Mouse (Mus musculus) erythroblast, adult 5-6 weeks (primary cell): ENCODE results near the gene Pafah1b2. TPM values are rescaled to one million over a fixed set of nuclear protein-coding genes. Genes with fewer than 3 reads are reported as not detected.

Experiments used
- ATAC-seq: replicated peaks from 2 replicates; pipeline ENCODE4 v1.8.0; 2016; ENCODE audit warnings: moderate number of reproducible peaks, mild to moderate bottlenecking, moderate TSS enrichment, inconsistent platforms; ENCODE audit not compliant: poor library complexity, low FRiP score, severe bottlenecking
- total RNA-seq, 2 experiments: library from RNA; stranded (forward) in 1 of 2; stranded (reverse) in 1 of 2; fragments of 150-400 nt in 1 of 2; fragments of 200-764, 138-1000 nt in 1 of 2; gene quantifications; 2 replicates each; pipeline versions ENCODE4 v1.2.3 to v1.2.4; 2015 to 2017; ENCODE audit warnings: low replicate concordance in 2 of 2

The Pafah1b2 gene
- total RNA-seq, 2 experiments from 2014 or later, result 14.2 to 35.8 TPM

DNA sequence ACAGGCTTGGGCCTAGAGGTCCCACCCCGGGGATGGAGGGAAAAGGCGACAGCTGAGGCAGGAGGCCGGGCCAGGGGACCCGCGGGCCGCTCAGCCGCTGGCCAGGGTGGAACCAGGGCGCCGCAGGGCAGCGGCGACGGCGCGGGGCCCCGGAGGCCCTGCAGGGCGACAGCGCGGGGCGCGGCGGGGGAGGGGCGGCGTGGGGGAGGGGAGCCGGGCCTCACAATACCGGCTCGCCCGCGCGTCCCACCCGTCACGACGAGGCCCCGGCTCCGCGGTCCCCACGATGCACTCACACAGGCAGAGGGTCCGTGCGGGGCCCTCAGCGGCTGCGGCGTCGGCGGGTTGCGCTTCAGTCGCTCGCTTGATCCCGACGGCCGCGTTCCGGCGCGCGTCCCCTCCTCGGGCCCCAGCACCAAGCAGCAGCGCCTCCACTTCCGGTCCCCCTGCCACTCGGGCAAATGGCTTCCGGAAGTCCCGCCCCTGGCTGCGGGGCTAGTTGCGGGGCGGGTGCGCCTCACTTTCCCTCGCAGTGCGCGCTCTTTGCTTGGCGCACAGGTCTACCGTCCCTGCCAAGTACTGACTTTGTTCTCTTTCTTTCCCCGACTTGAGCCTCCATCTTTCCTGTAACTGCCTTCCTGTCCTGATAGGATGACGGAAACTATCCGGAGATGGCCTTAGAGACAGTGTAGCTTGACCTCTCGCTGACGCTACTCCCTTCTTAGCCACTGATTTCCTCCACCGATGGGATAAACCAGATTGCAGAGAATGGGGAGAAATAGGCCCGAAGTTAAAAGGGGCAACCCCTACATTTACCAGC, 27.9 kb downstream of the Pafah1b2 start:
- ATAC-seq, result peak; percentile 90

DNA sequence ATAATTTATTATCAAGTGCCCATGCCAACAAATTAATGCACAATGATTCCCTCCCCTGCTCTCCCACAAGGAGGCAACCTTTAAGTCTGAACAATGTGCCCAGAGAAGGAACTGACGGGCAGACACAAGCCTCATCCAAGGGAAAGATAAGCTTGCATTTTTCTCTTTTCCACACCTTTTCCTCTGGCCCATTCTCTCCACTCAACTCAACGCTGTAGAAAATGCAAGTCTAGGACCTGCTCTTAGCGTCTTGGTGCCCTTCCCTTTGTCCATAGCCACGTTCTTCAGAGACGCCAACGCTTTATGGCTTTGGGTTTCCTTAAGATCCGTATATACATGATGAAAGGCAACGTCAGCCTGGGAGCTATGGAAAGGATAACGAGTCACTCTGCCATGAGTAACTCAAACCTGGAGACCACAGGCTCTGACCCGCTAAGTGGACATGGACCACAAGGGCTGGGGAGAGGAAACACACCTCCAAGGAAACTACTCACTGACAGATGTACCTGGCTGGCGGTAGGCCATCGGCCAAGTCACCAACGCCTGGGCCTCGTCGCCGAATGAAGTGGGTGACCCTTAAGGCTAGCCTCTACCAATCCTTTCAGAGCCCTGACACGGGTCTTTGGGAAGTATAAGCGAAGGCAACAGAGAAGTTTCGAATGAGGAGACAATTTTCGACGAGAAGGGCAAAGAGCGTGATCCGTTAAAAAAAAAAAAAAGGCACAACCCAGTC, 28.6 kb downstream of the Pafah1b2 start:
- ATAC-seq, result peak; percentile 40

DNA sequence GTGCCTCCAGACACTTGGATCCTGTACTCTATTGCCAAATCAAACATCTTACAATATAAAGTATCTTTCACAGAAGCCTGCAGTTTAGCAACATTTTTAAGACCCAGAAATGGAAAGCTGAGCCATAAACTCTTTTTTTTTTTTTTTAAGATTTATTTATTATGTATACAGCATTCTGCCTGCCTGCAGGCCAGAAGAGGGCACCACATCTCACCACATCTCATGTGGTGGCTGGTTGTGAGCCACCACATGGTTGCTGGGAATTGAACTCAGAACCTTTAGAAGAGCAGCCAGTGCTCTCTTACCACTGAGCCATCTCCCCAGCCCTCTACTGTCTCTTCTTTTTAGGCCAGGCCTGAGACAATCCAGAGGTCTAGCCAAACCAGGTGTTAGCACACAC, 31.2 kb downstream of the Pafah1b2 start:
- ATAC-seq, result no peak

DNA sequence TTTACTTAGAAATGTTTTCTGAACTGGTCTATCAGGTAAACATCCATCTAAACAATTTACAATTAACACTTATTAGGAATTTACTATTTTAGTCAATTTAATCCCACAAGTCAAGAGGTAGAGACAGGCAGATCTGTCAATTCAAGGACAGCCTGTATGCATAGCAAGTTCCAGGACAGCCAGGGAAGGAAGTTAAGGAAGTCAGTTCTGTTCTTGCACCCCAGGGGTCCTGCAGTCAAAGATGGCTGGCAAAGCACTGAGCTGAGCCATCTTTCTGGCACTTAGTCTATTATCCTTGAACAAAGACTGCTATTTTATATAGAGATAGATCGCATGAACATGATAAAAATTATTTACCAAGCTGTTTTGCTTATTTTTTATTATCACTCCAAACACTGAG, 31.9 kb downstream of the Pafah1b2 start:
- ATAC-seq, result no peak

DNA sequence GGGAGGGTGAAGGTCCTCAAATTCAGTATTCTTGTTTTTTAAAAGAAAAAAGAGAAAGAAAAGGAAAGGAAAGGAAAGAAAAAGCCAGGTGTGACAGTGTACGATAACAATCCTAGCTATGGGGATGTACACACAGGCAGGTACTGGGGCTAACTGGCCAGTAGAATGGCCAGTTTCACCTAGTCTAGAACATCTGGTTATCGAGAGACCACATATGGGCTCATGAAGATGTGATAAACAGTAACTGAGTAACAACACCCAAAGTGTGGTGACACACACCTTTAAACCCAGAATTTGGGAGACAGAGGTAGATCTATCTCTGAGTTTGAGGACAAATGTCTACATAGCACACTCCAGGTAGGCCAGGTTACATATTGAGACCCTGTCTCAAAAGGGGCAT, 32.7 kb downstream of the Pafah1b2 start:
- peak; percentile 55 for ATAC-seq

DNA sequence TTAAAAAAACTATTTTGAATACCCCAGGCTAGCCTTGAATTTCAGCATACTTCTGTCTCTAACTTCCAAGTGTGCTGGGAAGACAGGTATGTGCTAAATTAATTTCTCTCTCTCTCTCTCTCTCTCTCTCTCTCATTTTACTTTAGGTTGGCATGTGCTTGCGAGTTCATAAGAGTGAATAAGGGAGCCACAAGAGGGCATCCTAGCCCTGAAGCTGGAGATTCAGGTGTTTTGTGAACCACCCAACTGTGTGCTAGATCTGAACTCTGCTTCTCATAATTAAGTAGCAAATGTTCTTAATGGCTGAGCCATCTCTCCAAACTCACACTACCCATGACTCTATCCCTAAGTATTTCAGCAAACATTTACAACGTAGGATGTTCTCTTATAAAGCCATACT, 35.6 kb downstream of the Pafah1b2 start:
- no peak for ATAC-seq

DNA sequence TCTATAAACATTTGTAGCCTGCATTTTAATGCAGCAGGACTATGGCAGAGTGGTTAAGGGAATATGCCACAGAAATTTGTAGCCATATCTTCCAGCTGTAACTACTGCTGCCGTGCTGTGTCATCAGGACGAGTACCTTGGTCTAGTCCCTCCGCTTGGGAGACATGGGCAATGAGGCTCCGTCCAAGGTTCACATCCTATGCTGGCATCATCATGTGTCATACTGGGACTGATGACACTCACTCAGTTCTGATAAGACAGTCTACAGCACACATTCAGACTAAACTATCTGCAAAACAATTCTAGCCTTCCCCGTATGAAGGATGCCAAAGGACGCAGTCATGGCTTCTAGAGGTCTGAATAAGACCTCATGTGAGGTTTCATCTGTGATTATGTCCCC, 48.9 kb downstream of the Pafah1b2 start:
- no peak for ATAC-seq

DNA sequence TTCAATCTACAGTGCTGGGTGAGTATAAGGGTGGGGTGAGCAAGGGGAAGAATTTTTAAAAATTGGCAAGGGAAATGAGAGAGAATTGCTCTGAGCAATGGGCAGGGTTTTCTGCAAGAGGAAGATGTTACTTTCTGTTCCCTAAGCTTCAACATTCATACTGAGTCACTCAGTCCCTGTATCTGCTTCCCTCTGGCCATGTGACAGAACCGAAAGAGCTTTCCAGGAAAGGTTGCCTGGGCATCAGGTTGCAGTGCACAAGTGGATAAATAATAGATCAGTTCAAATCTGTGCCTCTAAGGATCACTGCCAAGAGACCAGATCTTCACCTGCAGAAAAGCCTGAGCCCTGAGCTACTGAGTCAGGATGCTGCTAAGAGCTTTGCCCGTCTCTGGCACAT, 50.6 kb downstream of the Pafah1b2 start:
- ATAC-seq, result no peak

DNA sequence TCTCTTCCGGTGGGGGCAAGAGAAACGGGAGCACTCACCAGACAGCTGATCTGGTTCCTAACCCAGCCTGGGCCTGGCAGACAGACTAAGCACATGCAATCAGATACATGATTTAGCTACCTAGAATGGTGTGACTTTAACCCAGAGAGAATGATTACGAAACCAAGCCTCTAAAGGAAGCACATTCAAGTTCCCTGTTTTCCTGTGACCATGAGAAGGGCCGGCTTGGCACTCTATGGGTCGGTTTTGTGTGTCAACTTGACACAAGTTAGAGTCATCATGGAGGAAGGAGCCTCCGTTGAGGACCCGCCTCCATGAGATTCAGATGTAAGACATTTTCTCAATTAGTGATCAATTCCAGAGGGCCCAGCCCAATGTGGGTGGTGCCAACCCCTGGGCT, 52.8 kb downstream of the Pafah1b2 start:
- no peak for ATAC-seq

DNA sequence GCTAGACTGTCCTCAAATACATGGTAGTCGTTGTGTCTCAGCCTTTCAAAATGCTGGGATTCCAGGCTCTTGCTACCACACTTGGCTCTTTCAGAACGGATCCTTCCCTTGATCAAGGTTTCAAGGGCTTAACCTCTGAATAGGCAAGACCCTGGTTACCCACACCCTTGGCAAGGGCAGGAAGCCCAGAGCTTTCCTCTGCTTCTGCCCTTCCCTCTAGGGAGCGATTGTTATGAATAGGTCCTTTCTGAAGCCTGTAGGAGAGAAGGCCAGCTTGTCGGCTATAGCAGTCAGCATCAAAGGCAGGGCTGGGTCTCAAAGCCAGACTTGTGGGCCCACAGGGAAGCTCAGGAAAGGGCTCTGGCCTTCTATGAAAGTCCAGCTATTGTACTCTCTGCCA, 53.6 kb downstream of the Pafah1b2 start:
- no peak for ATAC-seq

DNA sequence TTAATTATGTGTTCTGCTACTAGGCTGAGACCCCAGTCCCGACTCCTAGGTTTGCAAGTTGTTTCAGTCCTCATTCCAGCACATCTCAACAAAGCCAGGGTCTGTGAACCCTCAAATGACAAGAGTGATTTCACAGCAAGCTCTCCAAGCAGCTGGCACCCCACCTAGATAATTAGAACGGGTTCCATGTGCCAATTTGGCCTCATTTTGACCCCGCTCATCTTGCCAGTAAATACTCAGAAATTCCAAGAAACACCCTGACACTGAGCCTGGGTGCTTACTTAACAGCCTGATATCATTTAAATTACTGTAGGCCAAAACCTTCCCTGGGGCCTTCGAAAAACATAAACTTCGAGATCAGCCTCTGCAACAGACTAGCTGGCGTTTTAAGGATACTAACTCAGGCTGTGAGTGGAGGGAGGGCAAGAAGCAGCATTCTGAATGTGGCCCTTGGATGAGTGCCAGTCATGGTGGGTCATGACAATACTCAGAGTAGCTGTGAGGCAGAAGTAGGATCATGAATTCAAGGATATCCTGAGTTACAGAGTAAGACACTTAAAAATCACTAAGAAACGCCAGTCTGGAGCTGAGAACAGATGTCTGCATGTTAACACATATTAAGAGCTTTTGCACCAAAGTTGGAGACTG, 54.3 kb downstream of the Pafah1b2 start:
- no peak for ATAC-seq

DNA sequence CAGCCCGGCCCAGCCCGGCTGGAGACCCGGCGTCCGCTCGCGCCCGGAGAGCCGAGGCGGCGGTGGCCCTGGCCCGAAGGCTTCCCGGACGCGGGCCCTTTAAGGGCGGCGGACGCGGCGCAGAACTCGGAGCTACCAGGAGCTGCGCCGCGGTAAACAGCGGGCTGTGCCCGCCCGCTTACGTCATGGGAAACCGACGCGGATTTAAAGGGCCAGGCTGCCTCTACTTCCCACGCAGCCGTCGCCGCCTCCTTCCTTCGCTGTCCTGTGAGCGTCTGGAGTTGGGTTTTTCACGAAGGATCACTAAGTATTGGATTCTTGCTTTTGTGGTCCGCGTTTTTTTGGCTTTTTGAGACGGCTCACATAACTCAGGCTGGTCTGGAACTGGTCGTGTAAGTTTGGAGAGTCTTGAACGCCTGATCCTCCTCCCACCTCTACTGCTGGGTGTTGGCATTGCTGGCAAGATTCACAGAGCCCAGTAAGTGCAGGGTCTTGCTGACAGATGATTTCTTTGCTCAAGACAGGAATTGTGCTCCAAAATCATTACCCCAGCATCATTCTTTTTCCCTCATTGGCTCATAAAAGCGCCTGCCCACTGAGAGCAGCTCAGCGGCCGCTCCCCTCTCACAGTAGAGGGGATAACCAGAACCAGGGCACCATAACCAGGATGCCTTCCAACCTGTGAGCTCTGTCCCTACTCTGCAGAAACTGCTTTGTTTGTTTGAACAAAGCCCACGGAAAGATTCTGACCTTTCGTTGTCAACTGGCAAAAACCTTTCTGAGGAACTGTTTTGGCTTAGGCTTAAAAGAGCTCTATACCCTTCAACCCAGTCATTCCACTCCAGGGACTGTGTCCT, 57.2 kb downstream of the Pafah1b2 start, which contains the start of gene Sidt2:
Gene Sidt2 (minus strand): TSS at position 152 of the 857 bp plus-strand sequence.
- peak; percentile 93 for ATAC-seq

DNA sequence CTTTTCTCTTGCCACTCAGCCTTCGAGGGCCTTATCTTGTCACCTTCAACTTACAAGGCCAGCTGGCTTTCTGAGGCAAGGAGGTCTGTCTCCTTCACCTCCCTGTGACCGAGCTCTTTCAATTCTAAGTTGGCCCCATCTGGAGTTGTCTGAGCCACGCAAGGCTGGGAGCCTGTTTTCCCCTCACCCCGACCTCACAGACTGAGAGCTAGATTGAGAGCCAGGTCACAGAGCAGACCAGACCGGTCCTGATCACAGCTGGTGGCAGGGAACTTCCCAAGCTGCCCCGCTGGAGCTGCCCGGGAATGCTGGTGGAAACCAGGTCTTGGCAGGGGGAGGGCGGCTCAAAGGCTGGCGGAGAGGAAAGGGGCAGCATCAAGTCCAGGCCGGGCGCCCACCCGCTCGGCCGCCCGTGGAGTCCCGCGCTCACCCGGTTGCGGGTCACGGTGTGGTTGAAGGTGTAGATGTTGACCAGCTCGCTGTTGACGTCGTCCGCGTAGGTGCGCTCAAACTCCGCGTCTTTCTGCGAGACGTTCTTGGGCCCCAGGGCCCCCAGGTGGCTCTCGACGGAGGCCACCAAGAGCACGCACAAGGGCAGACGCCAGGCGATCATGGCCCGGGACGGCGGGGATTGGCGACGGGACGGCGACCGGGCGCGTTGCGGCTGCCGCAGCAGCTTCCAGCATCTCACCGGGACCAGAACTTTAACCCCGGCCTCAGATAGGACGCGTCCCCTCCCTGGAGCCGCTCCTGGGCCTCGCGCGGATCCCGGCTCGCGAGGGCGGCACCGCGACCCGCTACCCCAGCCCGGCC, 58.0 kb downstream of the Pafah1b2 start:
- peak; percentile 50 for ATAC-seq

DNA sequence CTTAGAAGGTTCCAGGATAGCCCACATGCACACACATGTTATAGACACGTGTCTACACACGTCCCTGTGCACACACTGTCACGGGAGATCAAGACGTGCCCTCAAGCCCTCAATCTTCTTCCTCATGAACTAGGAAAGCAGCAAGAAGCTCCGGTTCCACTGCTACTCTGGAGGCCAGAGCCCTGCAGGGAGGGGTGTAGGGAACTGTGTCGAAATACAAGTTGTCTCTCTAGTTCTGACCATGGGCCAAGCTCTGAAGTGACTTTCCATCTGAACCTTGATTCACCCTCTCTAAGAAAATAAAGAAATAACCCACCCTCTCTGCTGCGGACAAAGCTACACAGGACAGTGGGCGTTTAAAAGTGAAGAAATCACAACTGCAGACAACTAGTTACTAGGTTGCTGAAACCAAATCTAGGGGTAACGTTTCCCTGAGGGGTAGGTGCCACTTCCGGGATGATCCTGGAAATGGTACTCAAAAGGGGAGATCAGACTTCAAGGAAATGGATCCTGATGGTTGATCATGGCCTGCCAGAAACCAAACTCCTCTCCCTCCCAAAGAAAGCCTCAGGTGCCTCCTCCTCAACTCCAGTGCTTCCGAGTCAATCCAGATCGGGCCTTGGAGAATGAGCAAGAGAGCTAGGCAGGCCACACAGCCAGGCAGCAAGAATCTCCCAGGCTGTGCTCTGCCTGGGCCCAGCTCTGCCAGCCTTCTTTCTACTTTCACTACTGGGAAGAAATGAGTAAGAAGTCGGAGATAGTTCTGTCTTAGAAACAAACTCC, 58.8 kb downstream of the Pafah1b2 start:
- peak; percentile 16; the same call in 1 of the 2 replicates for ATAC-seq

DNA sequence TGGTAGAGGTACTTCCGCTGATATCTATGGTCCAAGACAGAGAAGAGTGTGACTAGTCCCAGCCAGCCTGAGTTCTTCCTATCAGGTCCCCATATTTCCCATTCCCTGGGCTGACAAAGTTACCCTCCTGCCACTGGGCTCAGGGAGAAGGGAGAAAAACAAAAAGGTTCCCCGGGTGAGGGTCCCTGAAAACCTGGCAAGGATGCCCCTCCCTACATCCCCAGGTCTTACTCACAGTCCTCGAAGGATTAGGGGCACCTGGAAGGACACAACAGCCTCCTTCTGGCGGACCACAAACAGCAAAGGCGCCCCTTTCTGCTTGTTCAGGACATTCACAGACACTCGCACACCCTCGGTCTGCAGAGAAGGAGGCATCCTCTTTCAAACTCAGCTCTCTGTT, 59.6 kb downstream of the Pafah1b2 start:
- no peak for ATAC-seq

DNA sequence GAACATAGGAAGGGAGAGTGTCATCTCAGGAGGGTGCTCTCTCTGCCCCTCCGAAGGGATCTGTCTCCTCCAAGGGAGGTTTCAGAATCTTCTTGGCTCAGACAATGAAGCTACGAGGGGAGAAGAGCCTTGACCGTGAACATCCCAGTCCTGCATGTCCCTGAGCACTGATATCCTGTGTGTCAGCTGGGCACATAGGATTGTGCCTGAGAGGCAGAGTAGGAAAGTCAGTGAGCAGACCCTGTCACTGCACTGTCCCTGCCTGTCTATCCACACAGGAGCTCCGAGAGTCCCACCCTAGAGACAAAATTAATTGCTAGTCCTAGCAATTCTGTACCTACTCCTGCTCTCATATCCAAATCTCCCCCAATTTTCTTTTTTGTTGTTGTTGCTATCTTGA, 60.4 kb downstream of the Pafah1b2 start:
- ATAC-seq, result no peak

DNA sequence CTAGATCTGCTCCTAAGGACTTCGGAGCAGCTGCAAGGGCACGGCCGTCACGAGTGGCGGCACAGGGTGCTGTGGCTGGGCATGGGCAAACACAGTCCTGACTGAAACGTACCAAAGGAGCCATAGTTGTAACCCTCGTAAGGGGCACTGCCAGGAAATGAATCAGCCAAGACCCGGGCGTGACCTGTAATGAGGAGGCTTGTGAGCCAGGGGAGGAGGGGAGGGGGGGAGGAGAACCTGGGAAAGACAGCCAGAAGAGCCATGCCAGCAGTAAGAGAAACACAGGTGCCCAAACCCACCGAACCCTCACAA, 65.7 kb downstream of the Pafah1b2 start:
- ATAC-seq, result no peak

DNA sequence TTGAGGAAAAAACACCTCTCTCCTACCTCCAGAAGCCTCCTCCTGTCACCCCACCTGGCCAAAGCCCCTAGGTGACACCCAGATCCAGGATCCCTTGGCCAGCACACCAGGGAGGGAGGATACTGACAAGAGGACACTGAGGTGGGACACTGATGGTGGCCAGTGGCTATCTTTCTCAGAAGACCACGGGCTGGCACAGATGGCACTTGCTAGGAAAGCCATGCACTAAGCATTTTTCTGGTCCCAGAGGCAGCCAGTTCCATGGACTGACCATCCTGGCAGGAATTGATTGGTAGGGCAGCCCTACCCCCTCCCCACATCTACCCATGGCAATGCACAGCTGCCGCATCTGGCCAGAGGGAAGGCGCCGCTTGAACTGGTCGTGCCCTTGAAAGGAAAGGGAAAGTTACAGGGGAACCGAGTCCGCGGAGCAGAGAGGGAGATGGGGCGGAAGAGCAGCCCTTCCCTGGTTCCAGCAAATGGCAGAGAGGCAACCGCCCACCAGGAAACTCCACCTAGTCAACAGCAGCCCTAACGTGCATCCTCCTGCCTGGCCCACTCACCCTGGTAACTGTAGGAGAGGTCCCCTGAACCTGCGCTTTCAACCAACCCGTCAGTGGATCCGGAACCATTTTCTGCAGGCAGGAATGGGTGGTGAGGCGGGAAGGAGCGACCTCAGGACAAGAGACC, 66.2 kb downstream of the Pafah1b2 start:
- no peak for ATAC-seq
